Mouse (Mus musculus): ENCODE results near the gene Zfp775. TPM values are rescaled to one million over a fixed set of nuclear protein-coding genes. Genes with fewer than 3 reads are reported as not detected.

The Zfp775 gene
- polyA plus RNA-seq, 1 experiment from 2014 or later, result 5.2 TPM

- no peak overlapping the region for H3K9ac ChIP-seq (ENCODE audit: low read length)
- H3K4me2 ChIP-seq (ENCODE audit: low read depth, low read length), result no peak overlapping the region
- 95% methylated on average over 45 of the region's 45 CpGs for WGBS
- no peaks in the 10 kb centered on the region for H3K27me3 ChIP-seq (ENCODE audit: control insufficient read depth, insufficient read depth, low read length)
- peaks cover 37% of the 10 kb centered on the region for H3K36me3 ChIP-seq (ENCODE audit: control insufficient read depth, insufficient read depth, low read length)
- H3K4me1 ChIP-seq (ENCODE audit: control insufficient read depth, insufficient read depth, low read length), result peaks cover 9% of the 10 kb centered on the region
- no peak overlapping the region for H3K27ac ChIP-seq (ENCODE audit: low read length)
- H3K4me3 ChIP-seq (replicated peaks; ENCODE audit: low read length), result no peak overlapping the region
- H3K9me3 ChIP-seq (replicated peaks; ENCODE audit: control insufficient read depth, low read length), result peaks cover 24% of the 10 kb centered on the region
- no peak for ATAC-seq (ENCODE audit: insufficient read depth, low FRiP score)
These were observed 5.2 kb upstream of the Zfp775 start for GRCm38 (mm10) chr6:48596545-48597232.

DNA sequence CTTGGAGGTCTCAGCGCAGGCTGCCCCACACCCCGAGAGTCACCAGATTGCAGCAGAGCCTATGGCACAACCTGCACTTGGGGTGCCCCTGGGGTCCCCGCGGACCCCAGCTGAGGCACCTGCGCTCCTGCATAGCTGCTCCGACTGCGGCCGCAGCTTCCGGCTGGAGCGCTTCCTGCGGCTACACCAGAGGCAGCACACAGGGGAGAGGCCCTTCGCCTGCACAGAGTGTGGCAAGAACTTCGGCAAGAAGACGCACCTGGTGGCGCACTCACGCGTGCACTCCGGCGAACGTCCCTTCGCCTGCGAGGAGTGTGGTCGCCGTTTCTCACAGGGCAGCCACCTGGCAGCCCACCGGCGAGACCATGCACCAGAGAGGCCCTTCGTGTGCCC lies 4.6 kb upstream of the Zfp775 start:
- WGBS, result 97% methylated on average over 27 of the region's 27 CpGs
- H3K36me3 ChIP-seq (ENCODE audit: control insufficient read depth, insufficient read depth, low read length), result peaks cover 37% of the 10 kb centered on the region

DNA sequence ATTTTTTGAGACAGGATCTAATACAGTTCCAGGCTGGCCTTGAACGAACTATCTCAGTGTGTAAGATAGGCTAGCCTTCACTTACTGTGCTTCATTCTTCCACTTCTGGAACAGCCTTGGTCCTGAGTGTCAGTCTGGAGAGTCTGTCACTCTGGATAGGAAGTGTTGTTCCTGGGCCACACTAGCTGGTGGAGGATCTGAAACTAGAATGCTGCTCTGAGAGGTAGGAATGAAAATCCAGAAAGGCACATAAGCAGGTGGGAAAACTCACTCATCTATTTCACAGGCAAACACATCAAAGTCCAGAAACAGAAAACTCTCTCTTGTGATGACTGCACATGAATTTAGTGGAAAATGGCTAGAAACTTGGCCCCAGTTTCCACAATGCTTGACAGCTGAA lies 1.3 kb upstream of the Zfp775 start:
- no peak overlapping the region for H3K4me3 ChIP-seq (replicated peaks; ENCODE audit: low read length)
- peaks cover 37% of the 10 kb centered on the region for H3K36me3 ChIP-seq (ENCODE audit: control insufficient read depth, insufficient read depth, low read length)
- no peak for ATAC-seq (ENCODE audit: insufficient read depth, low FRiP score)
- WGBS, result 86% methylated on average over 1 of the region's 1 CpGs
- H3K4me2 ChIP-seq (ENCODE audit: low read depth, low read length), result no peak overlapping the region
- H3K9ac ChIP-seq (ENCODE audit: low read length), result no peak overlapping the region
- H3K27me3 ChIP-seq (ENCODE audit: control insufficient read depth, insufficient read depth, low read length), result no peaks in the 10 kb centered on the region
- H3K27ac ChIP-seq (ENCODE audit: low read length), result no peak overlapping the region
- peaks cover 6% of the 10 kb centered on the region; the same call in 1 of the 2 replicates for H3K4me1 ChIP-seq (ENCODE audit: control insufficient read depth, insufficient read depth, low read length)
- H3K9me3 ChIP-seq (replicated peaks; ENCODE audit: control insufficient read depth, low read length), result peaks cover 24% of the 10 kb centered on the region

More for the DNA sequence above, 4.6 kb upstream of the Zfp775 start:
- Histone ChIP-seq H3K4me3 (replicated peaks; ENCODE audit: low read length) (no peak overlapping the region), H3K4me1 (ENCODE audit: control insufficient read depth, insufficient read depth, low read length) (peaks cover 9% of the 10 kb centered on the region), H3K9me3 (replicated peaks; ENCODE audit: control insufficient read depth, low read length) (peaks cover 24% of the 10 kb centered on the region), H3K4me2 (ENCODE audit: low read depth, low read length) (no peak overlapping the region), H3K9ac (ENCODE audit: low read length) (no peak overlapping the region), H3K27ac (ENCODE audit: low read length) (no peak overlapping the region), H3K27me3 (ENCODE audit: control insufficient read depth, insufficient read depth, low read length) (no peaks in the 10 kb centered on the region)
- no peak for ATAC-seq (ENCODE audit: insufficient read depth, low FRiP score)

DNA sequence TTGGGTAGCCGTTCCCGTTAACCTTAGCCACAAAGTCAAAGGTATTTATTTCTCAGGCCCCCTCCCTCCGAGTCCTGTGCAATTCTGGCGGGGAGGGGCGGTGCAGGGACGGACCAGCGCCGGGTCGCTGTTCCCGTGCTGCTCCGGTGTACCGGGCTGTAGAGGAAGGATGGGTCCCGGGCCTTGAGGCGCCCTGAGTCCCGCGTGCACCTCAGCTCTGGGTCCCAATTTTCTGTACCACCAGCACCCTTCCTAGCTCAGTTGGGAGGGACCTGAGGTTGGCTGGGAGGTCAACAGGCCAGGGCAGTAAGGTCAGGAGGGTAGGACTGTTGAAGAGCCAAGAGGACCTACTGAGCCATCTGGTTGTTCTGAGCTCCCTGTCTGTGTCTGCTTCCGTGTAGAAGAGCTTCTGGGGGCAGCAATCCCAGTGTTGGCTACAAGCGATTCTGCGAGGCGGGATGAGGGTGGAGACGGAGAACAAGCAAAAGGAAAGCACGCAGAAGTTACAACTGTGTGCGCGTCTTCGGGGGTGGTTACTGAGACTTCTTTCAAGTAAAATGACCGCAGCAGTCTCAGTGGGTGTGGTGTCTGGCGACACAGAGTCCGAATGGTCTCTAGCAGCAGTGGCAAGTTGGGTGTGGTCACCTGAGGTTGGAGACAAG lies 348 bp downstream of the Zfp775 start:
- ATAC-seq (ENCODE audit: insufficient read depth, low FRiP score), result peak; percentile 74

DNA sequence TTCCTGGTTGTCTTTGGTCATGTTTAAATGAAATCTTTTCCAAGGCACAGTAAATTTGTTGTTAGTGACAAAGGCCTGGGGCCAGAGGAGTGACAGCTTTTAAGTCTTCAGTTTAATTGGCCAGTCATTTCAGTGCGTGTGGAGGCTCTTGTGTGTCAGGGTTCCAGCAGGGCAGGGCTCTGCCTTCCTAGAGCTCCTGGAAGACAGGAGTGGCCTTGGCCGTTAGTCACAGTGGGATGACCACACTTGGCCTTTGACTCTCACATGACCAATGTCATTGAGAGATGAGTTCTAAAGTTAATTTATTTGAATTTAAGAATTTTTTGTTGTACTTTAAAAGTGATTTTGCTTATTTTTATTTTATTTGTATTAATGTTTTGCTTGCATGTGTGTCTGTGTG lies 6.3 kb downstream of the Zfp775 start:
- Histone ChIP-seq H3K9me3 (replicated peaks; ENCODE audit: control insufficient read depth, low read length) (no peaks in the 10 kb centered on the region), H3K9ac (ENCODE audit: low read length) (no peak overlapping the region), H3K36me3 (ENCODE audit: control insufficient read depth, insufficient read depth, low read length) (no peaks in the 10 kb centered on the region), H3K27ac (ENCODE audit: low read length) (no peak overlapping the region), H3K4me3 (replicated peaks; ENCODE audit: low read length) (no peak overlapping the region), H3K4me1 (ENCODE audit: control insufficient read depth, insufficient read depth, low read length) (peaks cover 7% of the 10 kb centered on the region; the same call in 1 of the 2 replicates), H3K4me2 (ENCODE audit: low read depth, low read length) (no peak overlapping the region), H3K27me3 (ENCODE audit: control insufficient read depth, insufficient read depth, low read length) (no peaks in the 10 kb centered on the region)
- WGBS, result 76% methylated on average over 2 of the region's 2 CpGs
- ATAC-seq (ENCODE audit: insufficient read depth, low FRiP score), result no peak

More for the DNA sequence above, 348 bp downstream of the Zfp775 start:
- H3K27me3 ChIP-seq (ENCODE audit: control insufficient read depth, insufficient read depth, low read length), result no peaks in the 10 kb centered on the region
- WGBS, result under 1% methylated on average over 28 of the region's 28 CpGs
- H3K36me3 ChIP-seq (ENCODE audit: control insufficient read depth, insufficient read depth, low read length), result peaks cover 23% of the 10 kb centered on the region
- peak overlapping the region; percentile 80 for H3K9ac ChIP-seq (ENCODE audit: low read length)
- H3K9me3 ChIP-seq (replicated peaks; ENCODE audit: control insufficient read depth, low read length), result peaks cover 9% of the 10 kb centered on the region
- H3K4me1 ChIP-seq (ENCODE audit: control insufficient read depth, insufficient read depth, low read length), result peaks cover 6% of the 10 kb centered on the region; the same call in 1 of the 2 replicates
- peak overlapping the region; percentile 44 for H3K27ac ChIP-seq (ENCODE audit: low read length)
- peak overlapping the region; percentile 78 for H3K4me2 ChIP-seq (ENCODE audit: low read depth, low read length)
- H3K4me3 ChIP-seq (replicated peaks; ENCODE audit: low read length), result peak overlapping the region; percentile 69

DNA sequence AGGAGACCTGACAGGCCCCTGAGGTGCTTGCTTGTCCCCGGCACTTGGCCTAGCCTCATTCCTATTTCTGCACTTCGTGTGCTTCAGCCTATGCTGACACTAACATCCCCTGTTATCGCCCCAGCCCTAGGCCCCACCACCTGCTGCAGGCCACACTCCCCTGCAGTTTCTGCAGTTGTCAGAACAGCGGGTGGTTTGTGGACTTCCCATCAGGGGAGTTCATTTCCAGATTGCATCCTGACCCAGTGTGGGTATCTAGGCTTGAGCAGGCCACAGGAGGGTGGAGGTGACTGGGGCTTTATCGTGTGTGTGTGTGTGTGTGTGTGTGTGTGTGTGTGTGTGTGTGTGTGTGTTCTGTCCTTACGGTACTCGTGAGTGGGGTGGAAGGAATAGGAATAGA lies 7.6 kb downstream of the Zfp775 start:
- peaks cover 5% of the 10 kb centered on the region; the same call in 1 of the 2 replicates for H3K36me3 ChIP-seq (ENCODE audit: control insufficient read depth, insufficient read depth, low read length)
- no peak for ATAC-seq (ENCODE audit: insufficient read depth, low FRiP score)
- H3K4me2 ChIP-seq (ENCODE audit: low read depth, low read length), result no peak overlapping the region

GRCm38 (mm10) chr6:48610657-48611056 lies 8.8 kb downstream of the Zfp775 start:
- H3K9me3 ChIP-seq (replicated peaks; ENCODE audit: control insufficient read depth, low read length), result no peaks in the 10 kb centered on the region
- no peak overlapping the region for H3K4me2 ChIP-seq (ENCODE audit: low read depth, low read length)
- 29% methylated on average over 3 of the region's 3 CpGs for WGBS
- peak overlapping the region; percentile 38; the same call in 1 of the 2 replicates for H3K27ac ChIP-seq (ENCODE audit: low read length)
- H3K9ac ChIP-seq (ENCODE audit: low read length), result no peak overlapping the region
- H3K4me1 ChIP-seq (ENCODE audit: control insufficient read depth, insufficient read depth, low read length), result peaks cover 7% of the 10 kb centered on the region; the same call in 1 of the 2 replicates
- H3K27me3 ChIP-seq (ENCODE audit: control insufficient read depth, insufficient read depth, low read length), result no peaks in the 10 kb centered on the region
- H3K4me3 ChIP-seq (replicated peaks; ENCODE audit: low read length), result no peak overlapping the region
- ATAC-seq (ENCODE audit: insufficient read depth, low FRiP score), result no peak
- peaks cover 5% of the 10 kb centered on the region; the same call in 1 of the 2 replicates for H3K36me3 ChIP-seq (ENCODE audit: control insufficient read depth, insufficient read depth, low read length)

More for the DNA sequence above, 7.6 kb downstream of the Zfp775 start:
- WGBS, result 63% methylated on average over 7 of the region's 7 CpGs
- Histone ChIP-seq H3K9me3 (replicated peaks; ENCODE audit: control insufficient read depth, low read length) (no peaks in the 10 kb centered on the region), H3K27ac (ENCODE audit: low read length) (no peak overlapping the region), H3K4me3 (replicated peaks; ENCODE audit: low read length) (no peak overlapping the region), H3K4me1 (ENCODE audit: control insufficient read depth, insufficient read depth, low read length) (peaks cover 7% of the 10 kb centered on the region; the same call in 1 of the 2 replicates), H3K27me3 (ENCODE audit: control insufficient read depth, insufficient read depth, low read length) (no peaks in the 10 kb centered on the region), H3K9ac (ENCODE audit: low read length) (no peak overlapping the region)

GRCm38 (mm10) chr6:48613464-48613863 lies 11.6 kb downstream of the Zfp775 start:
- 86% methylated on average over 4 of the region's 4 CpGs for WGBS

DNA sequence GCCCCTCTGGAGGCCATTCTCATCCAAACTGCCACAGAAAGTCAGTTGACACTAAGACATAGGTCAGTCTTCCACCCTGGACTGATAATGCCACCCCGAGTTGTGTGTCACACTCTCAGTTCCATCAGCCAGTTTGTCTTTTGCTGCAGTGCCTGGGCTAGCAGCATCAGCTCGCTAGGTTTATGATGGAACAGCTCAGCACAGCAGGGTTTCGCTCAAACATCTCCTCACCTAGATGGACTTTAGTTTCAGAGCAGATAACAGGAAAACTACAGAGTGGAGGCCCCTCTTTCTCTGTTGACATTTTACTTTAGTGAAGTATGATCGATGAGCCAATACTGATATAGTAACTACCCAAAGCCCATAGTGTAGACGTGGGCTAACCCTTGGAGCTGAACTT lies 12.9 kb downstream of the Zfp775 start:
- H3K9ac ChIP-seq (ENCODE audit: low read length), result no peak overlapping the region
- H3K4me2 ChIP-seq (ENCODE audit: low read depth, low read length), result no peak overlapping the region
- no peaks in the 10 kb centered on the region for H3K27me3 ChIP-seq (ENCODE audit: control insufficient read depth, insufficient read depth, low read length)
- H3K4me1 ChIP-seq (ENCODE audit: control insufficient read depth, insufficient read depth, low read length), result peaks cover 7% of the 10 kb centered on the region; the same call in 1 of the 2 replicates
- no peak for ATAC-seq (ENCODE audit: insufficient read depth, low FRiP score)
- 88% methylated on average over 5 of the region's 5 CpGs for WGBS
- peaks cover 11% of the 10 kb centered on the region for H3K36me3 ChIP-seq (ENCODE audit: control insufficient read depth, insufficient read depth, low read length)
- H3K9me3 ChIP-seq (replicated peaks; ENCODE audit: control insufficient read depth, low read length), result no peaks in the 10 kb centered on the region
- H3K4me3 ChIP-seq (replicated peaks; ENCODE audit: low read length), result no peak overlapping the region
- no peak overlapping the region for H3K27ac ChIP-seq (ENCODE audit: low read length)

More at GRCm38 (mm10) chr6:48613464-48613863, 11.6 kb downstream of the Zfp775 start:
- H3K27ac ChIP-seq (ENCODE audit: low read length), result no peak overlapping the region
- H3K4me1 ChIP-seq (ENCODE audit: control insufficient read depth, insufficient read depth, low read length), result peaks cover 7% of the 10 kb centered on the region; the same call in 1 of the 2 replicates
- H3K4me3 ChIP-seq (replicated peaks; ENCODE audit: low read length), result no peak overlapping the region
- ATAC-seq (ENCODE audit: insufficient read depth, low FRiP score), result no peak
- H3K36me3 ChIP-seq (ENCODE audit: control insufficient read depth, insufficient read depth, low read length), result peaks cover 5% of the 10 kb centered on the region; the same call in 1 of the 2 replicates
- H3K9me3 ChIP-seq (replicated peaks; ENCODE audit: control insufficient read depth, low read length), result no peaks in the 10 kb centered on the region
- H3K9ac ChIP-seq (ENCODE audit: low read length), result no peak overlapping the region
- H3K4me2 ChIP-seq (ENCODE audit: low read depth, low read length), result no peak overlapping the region
- no peaks in the 10 kb centered on the region for H3K27me3 ChIP-seq (ENCODE audit: control insufficient read depth, insufficient read depth, low read length)
